Mouse (Mus musculus) heart, embryonic 14.5 days (tissue): ENCODE measurements at regions not wholly inside any gene's neighbourhood (a gene's known extent, or its start where the extent isn't known, plus 50 kb on each side); places are given as distances from the start of the nearest gene placed in this dataset.

Experiments
- ATAC-seq: fragments of 200-750 bp; cut with Nextera tagmentation; 2 replicates; pipeline ENCODE4 v1.8.0; 2017; ENCODE audit warnings: low read depth, moderate TSS enrichment; ENCODE audit not compliant: insufficient number of reproducible peaks, insufficient read depth, low FRiP score
- H3K27ac ChIP-seq, 2 experiments: fragments of 200-500 bp in 1 of 2; fragments of 300-500 bp in 1 of 2; sonication (generic) in 1 of 2; replicated peaks in 1 of 2; 2 replicates each; pipeline ENCODE4 v1.5.1; 2012 to 2014; ENCODE audit warnings: low read depth in 2 of 2, low read length in 2 of 2, control low read depth in 1 of 2, mild to moderate bottlenecking in 1 of 2, mixed read lengths in 1 of 2; ENCODE audit not compliant: control insufficient read depth in 1 of 2, insufficient read depth in 1 of 2
- H3K27me3 ChIP-seq: fragments of 300-500 bp; sonication (generic); 2 replicates; pipeline ENCODE4 v1.6.1; 2014; ENCODE audit warnings: mild to moderate bottlenecking, low read length, control low read depth; ENCODE audit not compliant: control insufficient read depth, insufficient read depth
- H3K36me3 ChIP-seq: fragments of 300-500 bp; sonication (generic); 2 replicates; pipeline ENCODE4 v1.6.1; 2014; ENCODE audit warnings: mild to moderate bottlenecking, control low read depth, low read length, mixed read lengths; ENCODE audit not compliant: control insufficient read depth, insufficient read depth
- H3K4me1 ChIP-seq, 2 experiments: fragments of 200-500 bp in 1 of 2; fragments of 300-500 bp in 1 of 2; sonication (generic) in 1 of 2; 2 replicates each; pipeline ENCODE4 v1.6.1; 2012 to 2014; ENCODE audit warnings: low read length in 2 of 2, control low read depth in 1 of 2, mixed read lengths in 1 of 2; ENCODE audit not compliant: control insufficient read depth in 2 of 2, insufficient read depth in 2 of 2
- H3K4me2 ChIP-seq: fragments of 300-500 bp; sonication (generic); 2 replicates; pipeline ENCODE4 v1.6.1; 2014; ENCODE audit warnings: mild to moderate bottlenecking, low read length
- H3K4me3 ChIP-seq, 2 experiments: fragments of 200-500 bp in 1 of 2; fragments of 300-500 bp in 1 of 2; sonication (generic) in 1 of 2; 2 replicates each; pipeline ENCODE4 v1.5.1; 2012 to 2014; ENCODE audit warnings: low read length in 2 of 2, mild to moderate bottlenecking in 2 of 2, control low read depth in 1 of 2, low read depth in 1 of 2, moderate library complexity in 1 of 2; ENCODE audit not compliant: control insufficient read depth in 1 of 2, insufficient read depth in 1 of 2
- H3K9ac ChIP-seq: fragments of 300-500 bp; sonication (generic); 2 replicates; pipeline ENCODE4 v1.6.1; 2014; ENCODE audit warnings: mild to moderate bottlenecking, low read length
- H3K9me3 ChIP-seq: fragments of 300-500 bp; sonication (generic); 2 replicates; pipeline ENCODE4 v1.6.1; 2016; ENCODE audit warnings: low read length, control low read depth; ENCODE audit not compliant: control insufficient read depth
- WGBS: fragments of 180-500 bp; shearing (Covaris S2); extraction: QIAGEN DNeasy Blood & Tissue Kit; methylation state at CpG from one replicate; pipeline ENCODE4 v1.1.7; 2014; 5-methylcytosine and 5-hydroxymethylcytosine counted together

- H3K4me1 ChIP-seq, result 0 out of 4 replicates have a peak, but pooled peaks cover 0 to 3% of the 10 kb centered on the region in 2 experiments
- 80% methylated on average over 8 of the region's 8 CpGs for WGBS
- no peaks in the 10 kb centered on the region for H3K27me3 ChIP-seq
- H3K4me2 ChIP-seq, result no peak overlapping the region
- no peaks in the 10 kb centered on the region for H3K9me3 ChIP-seq
- no peak overlapping the region for H3K4me3 ChIP-seq
- no peak overlapping the region for H3K27ac ChIP-seq
- H3K36me3 ChIP-seq, result no peaks in the 10 kb centered on the region
- H3K9ac ChIP-seq, result no peak overlapping the region
- ATAC-seq, result no peak
Observed at GRCm38 (mm10) chr13:115606441-115606840, 504.7 kb upstream of the Itga1 start.

- H3K36me3 ChIP-seq, result no peaks in the 10 kb centered on the region
- no peaks in the 10 kb centered on the region for H3K4me1 ChIP-seq
- 73% methylated on average over 5 of the region's 5 CpGs for WGBS
- H3K27me3 ChIP-seq, result no peaks in the 10 kb centered on the region
- no peak overlapping the region for H3K9ac ChIP-seq
- no peaks in the 10 kb centered on the region for H3K9me3 ChIP-seq
- no peak for ATAC-seq
- no peak overlapping the region for H3K27ac ChIP-seq
- no peak overlapping the region for H3K4me3 ChIP-seq
- H3K4me2 ChIP-seq, result no peak overlapping the region
Observed at GRCm38 (mm10) chr13:115595126-115595671, 493.4 kb upstream of the Itga1 start.

GRCm38 (mm10) chr13:115575967-115576366 is 474.2 kb upstream of the Itga1 start:
- Histone ChIP-seq H3K4me3 (no peak overlapping the region), H3K27me3 (no peaks in the 10 kb centered on the region), H3K36me3 (no peaks in the 10 kb centered on the region), H3K27ac (no peak overlapping the region), H3K4me2 (no peak overlapping the region), H3K9me3 (no peaks in the 10 kb centered on the region), H3K9ac (no peak overlapping the region), H3K4me1 (no peaks in the 10 kb centered on the region)
- WGBS, result 66% methylated on average over 3 of the region's 3 CpGs
- no peak for ATAC-seq

- Histone ChIP-seq H3K4me1 (no peaks in the 10 kb centered on the region), H3K36me3 (no peaks in the 10 kb centered on the region), H3K9ac (no peak overlapping the region), H3K27me3 (no peaks in the 10 kb centered on the region), H3K27ac (no peak overlapping the region), H3K4me2 (no peak overlapping the region), H3K9me3 (no peaks in the 10 kb centered on the region), H3K4me3 (no peak overlapping the region)
- 82% methylated on average over 6 of the region's 6 CpGs for WGBS
- ATAC-seq, result no peak
Observed at GRCm38 (mm10) chr13:115575052-115575891, 473.5 kb upstream of the Itga1 start.

GRCm38 (mm10) chr13:115541167-115541566 is 439.4 kb upstream of the Itga1 start:
- WGBS, result 72% methylated on average over 3 of the region's 3 CpGs
- ATAC-seq, result no peak
- Histone ChIP-seq H3K9me3 (no peaks in the 10 kb centered on the region), H3K4me1 (no peaks in the 10 kb centered on the region), H3K9ac (no peak overlapping the region), H3K27me3 (no peaks in the 10 kb centered on the region), H3K27ac (no peak overlapping the region), H3K4me3 (no peak overlapping the region), H3K36me3 (no peaks in the 10 kb centered on the region), H3K4me2 (no peak overlapping the region)

- Histone ChIP-seq H3K4me1 (no peaks in the 10 kb centered on the region), H3K4me3 (no peak overlapping the region), H3K27me3 (no peaks in the 10 kb centered on the region), H3K4me2 (no peak overlapping the region), H3K36me3 (no peaks in the 10 kb centered on the region), H3K9me3 (no peaks in the 10 kb centered on the region), H3K9ac (no peak overlapping the region), H3K27ac (no peak overlapping the region)
- no peak for ATAC-seq
- WGBS, result 68% methylated on average over 3 of the region's 3 CpGs
Observed at GRCm38 (mm10) chr13:115535900-115536299, 434.1 kb upstream of the Itga1 start.

- no peak overlapping the region for H3K9ac ChIP-seq
- ATAC-seq, result no peak
- WGBS, result 84% methylated on average over 8 of the region's 8 CpGs
- H3K4me2 ChIP-seq, result no peak overlapping the region
- no peaks in the 10 kb centered on the region for H3K9me3 ChIP-seq
- H3K4me3 ChIP-seq, result no peak overlapping the region
- no peaks in the 10 kb centered on the region for H3K4me1 ChIP-seq
- no peaks in the 10 kb centered on the region for H3K27me3 ChIP-seq
- H3K27ac ChIP-seq, result no peak overlapping the region
- H3K36me3 ChIP-seq, result no peaks in the 10 kb centered on the region
Observed at GRCm38 (mm10) chr13:115513914-115514313, 412.1 kb upstream of the Itga1 start.

GRCm38 (mm10) chr13:115512214-115512613 is 410.4 kb upstream of the Itga1 start:
- no peak overlapping the region for H3K4me2 ChIP-seq
- H3K27ac ChIP-seq, result no peak overlapping the region
- H3K27me3 ChIP-seq, result no peaks in the 10 kb centered on the region
- no peak overlapping the region for H3K4me3 ChIP-seq
- H3K9me3 ChIP-seq, result no peaks in the 10 kb centered on the region
- H3K36me3 ChIP-seq, result no peaks in the 10 kb centered on the region
- ATAC-seq, result no peak
- no peak overlapping the region for H3K9ac ChIP-seq
- no peaks in the 10 kb centered on the region for H3K4me1 ChIP-seq
